Mouse (Mus musculus): ENCODE measurements at regions not wholly inside any gene's neighbourhood (a gene's known extent, or its start where the extent isn't known, plus 50 kb on each side); places are given as distances from the start of the nearest gene placed in this dataset.

- 77% methylated on average over 8 of the region's 8 CpGs for WGBS
- ATAC-seq (ENCODE audit: insufficient number of reproducible peaks, insufficient read depth, low FRiP score, low read depth) = no peak
- Histone ChIP-seq H3K27ac (replicated peaks in 1 of 2; ENCODE audit: control insufficient read depth in 1 of 2, insufficient read depth in 1 of 2, low read depth in 2 of 2, low read length in 2 of 2) (no peak overlapping the region), H3K9ac (ENCODE audit: low read length) (no peak overlapping the region), H3K9me3 (ENCODE audit: control insufficient read depth, low read length) (no peaks in the 10 kb centered on the region), H3K4me2 (ENCODE audit: low read length) (no peak overlapping the region), H3K36me3 (ENCODE audit: control insufficient read depth, insufficient read depth, low read length) (no peaks in the 10 kb centered on the region), H3K4me3 (ENCODE audit: control insufficient read depth in 1 of 2, insufficient read depth in 1 of 2, low read depth in 1 of 2, low read length in 2 of 2) (no peak overlapping the region), H3K27me3 (ENCODE audit: control insufficient read depth, insufficient read depth, low read length) (no peaks in the 10 kb centered on the region), H3K4me1 (ENCODE audit: control insufficient read depth in 2 of 2, insufficient read depth in 2 of 2, low read length in 2 of 2) (no peaks in the 10 kb centered on the region)
Observed at GRCm38 (mm10) chr2:116963116-116963873, 84.8 kb downstream of the Tmco5 start.

- no CpG with 5 or more reads among the region's 1 CpGs for WGBS
- Histone ChIP-seq H3K27me3 (ENCODE audit: control insufficient read depth, insufficient read depth, low read length) (no peaks in the 10 kb centered on the region), H3K27ac (replicated peaks in 1 of 2; ENCODE audit: control insufficient read depth in 1 of 2, insufficient read depth in 1 of 2, low read depth in 2 of 2, low read length in 2 of 2) (no peak overlapping the region), H3K9me3 (ENCODE audit: control insufficient read depth, low read length) (no peaks in the 10 kb centered on the region), H3K4me1 (ENCODE audit: control insufficient read depth in 2 of 2, insufficient read depth in 2 of 2, low read length in 2 of 2) (no peaks in the 10 kb centered on the region), H3K36me3 (ENCODE audit: control insufficient read depth, insufficient read depth, low read length) (no peaks in the 10 kb centered on the region), H3K9ac (ENCODE audit: low read length) (no peak overlapping the region), H3K4me2 (ENCODE audit: low read length) (no peak overlapping the region), H3K4me3 (ENCODE audit: control insufficient read depth in 1 of 2, insufficient read depth in 1 of 2, low read depth in 1 of 2, low read length in 2 of 2) (no peak overlapping the region)
- no peak for ATAC-seq (ENCODE audit: insufficient number of reproducible peaks, insufficient read depth, low FRiP score, low read depth)
Observed at GRCm38 (mm10) chr2:116966266-116966665, 87.8 kb downstream of the Tmco5 start.

- Histone ChIP-seq H3K9ac (ENCODE audit: low read length) (peak overlapping the region; percentile 9; the same call in 1 of the 2 replicates), H3K9me3 (ENCODE audit: control insufficient read depth, low read length) (no peaks in the 10 kb centered on the region)
Observed at GRCm38 (mm10) chr2:116971666-116972613, 93.4 kb downstream of the Tmco5 start.

GRCm38 (mm10) chr2:116972614-116972985 is 94.1 kb downstream of the Tmco5 start:
- no peak for ATAC-seq (ENCODE audit: insufficient number of reproducible peaks, insufficient read depth, low FRiP score, low read depth)
- Histone ChIP-seq H3K4me1 (ENCODE audit: control insufficient read depth in 2 of 2, insufficient read depth in 2 of 2, low read length in 2 of 2) (peaks cover 12 to 29% of the 10 kb centered on the region in 2 experiments), H3K4me2 (ENCODE audit: low read length) (peak overlapping the region; percentile 43), H3K27ac (replicated peaks in 1 of 2; ENCODE audit: control insufficient read depth in 1 of 2, insufficient read depth in 1 of 2, low read depth in 2 of 2, low read length in 2 of 2) (peak overlapping the region in 1 of 2 experiments; percentile 75; a peak in 2 of 4 replicates), H3K36me3 (ENCODE audit: control insufficient read depth, insufficient read depth, low read length) (no peaks in the 10 kb centered on the region), H3K9ac (ENCODE audit: low read length) (peak overlapping the region; percentile 9; the same call in 1 of the 2 replicates), H3K27me3 (ENCODE audit: control insufficient read depth, insufficient read depth, low read length) (no peaks in the 10 kb centered on the region), H3K4me3 (ENCODE audit: control insufficient read depth in 1 of 2, insufficient read depth in 1 of 2, low read depth in 1 of 2, low read length in 2 of 2) (no peak overlapping the region), H3K9me3 (ENCODE audit: control insufficient read depth, low read length) (no peaks in the 10 kb centered on the region)
- WGBS = 16% methylated on average over 6 of the region's 6 CpGs

More at GRCm38 (mm10) chr2:116971666-116972613, 93.4 kb downstream of the Tmco5 start:
- no peak overlapping the region for H3K4me3 ChIP-seq (ENCODE audit: control insufficient read depth in 1 of 2, insufficient read depth in 1 of 2, low read depth in 1 of 2, low read length in 2 of 2)
- H3K4me1 ChIP-seq (ENCODE audit: control insufficient read depth in 2 of 2, insufficient read depth in 2 of 2, low read length in 2 of 2) = peaks cover 8 to 23% of the 10 kb centered on the region in 2 experiments
- H3K27ac ChIP-seq (replicated peaks in 1 of 2; ENCODE audit: control insufficient read depth in 1 of 2, insufficient read depth in 1 of 2, low read depth in 2 of 2, low read length in 2 of 2) = peak overlapping the region; percentile 75 to 77
- no peaks in the 10 kb centered on the region for H3K36me3 ChIP-seq (ENCODE audit: control insufficient read depth, insufficient read depth, low read length)
- H3K27me3 ChIP-seq (ENCODE audit: control insufficient read depth, insufficient read depth, low read length) = no peaks in the 10 kb centered on the region
- ATAC-seq (ENCODE audit: insufficient number of reproducible peaks, insufficient read depth, low FRiP score, low read depth) = no peak
- WGBS = 22% methylated on average over 9 of the region's 9 CpGs
- peak overlapping the region; percentile 43 for H3K4me2 ChIP-seq (ENCODE audit: low read length)

- 73% methylated on average over 3 of the region's 3 CpGs for WGBS
- no peak overlapping the region for H3K4me2 ChIP-seq (ENCODE audit: low read length)
- H3K9me3 ChIP-seq (ENCODE audit: control insufficient read depth, low read length) = no peaks in the 10 kb centered on the region
- ATAC-seq (ENCODE audit: insufficient number of reproducible peaks, insufficient read depth, low FRiP score, low read depth) = no peak
- no peak overlapping the region for H3K27ac ChIP-seq (replicated peaks in 1 of 2; ENCODE audit: control insufficient read depth in 1 of 2, insufficient read depth in 1 of 2, low read depth in 2 of 2, low read length in 2 of 2)
- H3K9ac ChIP-seq (ENCODE audit: low read length) = no peak overlapping the region
- no peaks in the 10 kb centered on the region for H3K27me3 ChIP-seq (ENCODE audit: control insufficient read depth, insufficient read depth, low read length)
- peaks cover 12 to 29% of the 10 kb centered on the region in 2 experiments for H3K4me1 ChIP-seq (ENCODE audit: control insufficient read depth in 2 of 2, insufficient read depth in 2 of 2, low read length in 2 of 2)
- H3K4me3 ChIP-seq (ENCODE audit: control insufficient read depth in 1 of 2, insufficient read depth in 1 of 2, low read depth in 1 of 2, low read length in 2 of 2) = no peak overlapping the region
- H3K36me3 ChIP-seq (ENCODE audit: control insufficient read depth, insufficient read depth, low read length) = no peaks in the 10 kb centered on the region
Observed at GRCm38 (mm10) chr2:116973441-116973840, 95.0 kb downstream of the Tmco5 start.

- Histone ChIP-seq H3K4me2 (ENCODE audit: low read length) (no peak overlapping the region), H3K4me1 (ENCODE audit: control insufficient read depth in 2 of 2, insufficient read depth in 2 of 2, low read length in 2 of 2) (peaks cover 12 to 29% of the 10 kb centered on the region in 2 experiments)
Observed at GRCm38 (mm10) chr2:116974152-116974551, 95.7 kb downstream of the Tmco5 start.

GRCm38 (mm10) chr2:116974569-116975060 is 96.1 kb downstream of the Tmco5 start:
- WGBS = 38% methylated on average over 7 of the region's 7 CpGs
- H3K9ac ChIP-seq (ENCODE audit: low read length) = peak overlapping the region; percentile 75
- ATAC-seq (ENCODE audit: insufficient number of reproducible peaks, insufficient read depth, low FRiP score, low read depth) = no peak

More at GRCm38 (mm10) chr2:116974152-116974551, 95.7 kb downstream of the Tmco5 start:
- ATAC-seq (ENCODE audit: insufficient number of reproducible peaks, insufficient read depth, low FRiP score, low read depth) = no peak
- WGBS = 79% methylated on average over 9 of the region's 9 CpGs
- no peak overlapping the region for H3K9ac ChIP-seq (ENCODE audit: low read length)
- H3K9me3 ChIP-seq (ENCODE audit: control insufficient read depth, low read length) = no peaks in the 10 kb centered on the region
- no peak overlapping the region for H3K27ac ChIP-seq (replicated peaks in 1 of 2; ENCODE audit: control insufficient read depth in 1 of 2, insufficient read depth in 1 of 2, low read depth in 2 of 2, low read length in 2 of 2)
- no peaks in the 10 kb centered on the region for H3K36me3 ChIP-seq (ENCODE audit: control insufficient read depth, insufficient read depth, low read length)
- H3K4me3 ChIP-seq (ENCODE audit: control insufficient read depth in 1 of 2, insufficient read depth in 1 of 2, low read depth in 1 of 2, low read length in 2 of 2) = no peak overlapping the region
- no peaks in the 10 kb centered on the region for H3K27me3 ChIP-seq (ENCODE audit: control insufficient read depth, insufficient read depth, low read length)

More at GRCm38 (mm10) chr2:116974569-116975060, 96.1 kb downstream of the Tmco5 start:
- Histone ChIP-seq H3K4me1 (ENCODE audit: control insufficient read depth in 2 of 2, insufficient read depth in 2 of 2, low read length in 2 of 2) (peaks cover 13 to 30% of the 10 kb centered on the region in 2 experiments), H3K27me3 (ENCODE audit: control insufficient read depth, insufficient read depth, low read length) (no peaks in the 10 kb centered on the region), H3K9me3 (ENCODE audit: control insufficient read depth, low read length) (no peaks in the 10 kb centered on the region), H3K4me2 (ENCODE audit: low read length) (peak overlapping the region; percentile 78), H3K36me3 (ENCODE audit: control insufficient read depth, insufficient read depth, low read length) (no peaks in the 10 kb centered on the region), H3K4me3 (ENCODE audit: control insufficient read depth in 1 of 2, insufficient read depth in 1 of 2, low read depth in 1 of 2, low read length in 2 of 2) (peak overlapping the region; percentile 55 to 70; a peak in 2 of 4 replicates), H3K27ac (replicated peaks in 1 of 2; ENCODE audit: control insufficient read depth in 1 of 2, insufficient read depth in 1 of 2, low read depth in 2 of 2, low read length in 2 of 2) (peak overlapping the region in 1 of 2 experiments; percentile 95; a peak in 1 of 4 replicates)

All from heart, embryonic 14.5 days (tissue).